Mouse (Mus musculus): ENCODE measurements around the gene Mymk. TPM values are rescaled to one million over a fixed set of nuclear protein-coding genes. Genes with fewer than 3 reads are reported as not detected.

Gene Mymk
- polyA plus RNA-seq (2016; fragmentation: Nextera tagmentation; extraction: Ambion mirVana) = 0.17 and 0.18 TPM in 2 replicates

- peaks cover 29% of the 10 kb centered on the region for H3K4me1 ChIP-seq (replicated peaks)
These were observed at the start of gene Mymk for GRCm38 (mm10) chr2:27071978-27072377. Gene Mymk, minus strand, starts transcription at chr2:27072179.

DNA sequence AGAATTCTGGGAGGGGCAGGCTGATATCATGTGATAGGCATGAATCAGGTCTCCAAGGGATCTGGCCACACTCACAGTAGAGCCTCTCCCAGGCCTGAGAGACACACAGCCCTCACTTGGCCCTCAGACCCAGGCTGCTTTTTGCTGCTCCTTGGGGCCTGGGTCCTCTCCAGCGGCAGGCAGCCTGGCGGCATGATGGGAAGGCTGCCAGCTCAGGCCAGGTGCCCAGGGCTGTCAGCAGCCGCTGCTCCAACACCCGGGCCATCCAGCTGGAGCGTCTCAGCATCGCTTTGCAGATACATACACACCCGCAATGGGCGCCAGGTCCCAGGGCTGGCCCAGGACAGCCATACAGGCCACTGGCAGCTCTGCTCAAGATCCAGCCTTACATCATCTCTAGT is 48.3 kb upstream of the Mymk start:
- Histone ChIP-seq H3K27me3 (replicated peaks) (0 out of 2 replicates have a peak, but pooled peaks cover 5% of the 10 kb centered on the region), H3K9ac (no peak overlapping the region), H3K4me3 (no peak overlapping the region), H3K4me2 (no peak overlapping the region), H3K4me1 (replicated peaks) (peaks cover 48% of the 10 kb centered on the region), H3K27ac (ENCODE audit: poor library complexity, severe bottlenecking) (peak overlapping the region; percentile 28; the same call in 1 of the 2 replicates), H3K9me3 (replicated peaks) (no peaks in the 10 kb centered on the region), H3K36me3 (no peaks in the 10 kb centered on the region)
- peak; percentile 59; the same call in 1 of the 2 replicates for ATAC-seq (ENCODE audit: insufficient number of reproducible peaks, low FRiP score)
- 38% methylated on average over 8 of the region's 8 CpGs for WGBS

More at GRCm38 (mm10) chr2:27071978-27072377, at the start of gene Mymk:
- no peaks in the 10 kb centered on the region for H3K36me3 ChIP-seq
- no peak within 1 kb of the TSS for H3K4me2 ChIP-seq
- 0 out of 2 replicates have a peak within 1 kb of the TSS, but pooled peaks have one; percentile 11 for H3K27ac ChIP-seq (ENCODE audit: poor library complexity, severe bottlenecking)
- H3K9ac ChIP-seq = no peak within 1 kb of the TSS
- H3K27me3 ChIP-seq (replicated peaks) = peaks cover 19% of the 10 kb centered on the region
- no peak within 1 kb of the TSS for H3K4me3 ChIP-seq
- H3K9me3 ChIP-seq (replicated peaks) = no peaks in the 10 kb centered on the region
- ATAC-seq (ENCODE audit: insufficient number of reproducible peaks, low FRiP score) = no peak
- WGBS = 78% methylated on average over 2 of the region's 2 CpGs

DNA sequence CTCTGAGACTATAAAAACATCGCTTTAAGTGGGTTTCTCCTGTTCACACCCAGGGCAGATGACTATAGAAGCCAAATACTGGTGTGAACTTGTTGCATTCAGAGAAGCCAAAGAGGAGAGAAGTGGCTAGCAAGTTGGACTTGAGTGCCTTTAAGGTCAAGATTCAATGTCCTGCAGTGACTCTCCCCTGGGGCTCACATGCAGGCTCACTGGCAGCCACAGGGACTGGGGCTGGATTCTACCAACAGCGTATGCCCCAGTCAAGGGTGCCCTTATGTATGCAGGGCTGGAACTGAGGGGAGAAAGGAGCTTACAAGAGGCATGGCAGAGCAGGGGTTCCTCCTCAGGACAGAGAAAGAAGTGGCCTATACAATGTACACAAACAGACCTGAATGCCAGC is 47.8 kb upstream of the Mymk start:
- WGBS = 74% methylated on average over 2 of the region's 2 CpGs
- Histone ChIP-seq H3K4me3 (no peak overlapping the region), H3K36me3 (no peaks in the 10 kb centered on the region), H3K27ac (ENCODE audit: poor library complexity, severe bottlenecking) (0 out of 2 replicates have a peak overlapping the region, but pooled peaks have one; percentile 28), H3K9ac (no peak overlapping the region), H3K4me1 (replicated peaks) (peaks cover 48% of the 10 kb centered on the region), H3K9me3 (replicated peaks) (no peaks in the 10 kb centered on the region), H3K4me2 (no peak overlapping the region), H3K27me3 (replicated peaks) (0 out of 2 replicates have a peak, but pooled peaks cover 5% of the 10 kb centered on the region)
- ATAC-seq (ENCODE audit: insufficient number of reproducible peaks, low FRiP score) = no peak

- H3K9ac ChIP-seq = no peak overlapping the region
- no peak overlapping the region for H3K4me3 ChIP-seq
- 42% methylated on average over 4 of the region's 4 CpGs for WGBS
- no peaks in the 10 kb centered on the region for H3K36me3 ChIP-seq
- H3K27ac ChIP-seq (ENCODE audit: poor library complexity, severe bottlenecking) = no peak overlapping the region; the same call in 1 of the 2 replicates
- 0 out of 2 replicates have a peak, but pooled peaks cover 5% of the 10 kb centered on the region for H3K27me3 ChIP-seq (replicated peaks)
- H3K9me3 ChIP-seq (replicated peaks) = no peaks in the 10 kb centered on the region
- H3K4me1 ChIP-seq (replicated peaks) = peaks cover 48% of the 10 kb centered on the region
- no peak for ATAC-seq (ENCODE audit: insufficient number of reproducible peaks, low FRiP score)
- H3K4me2 ChIP-seq = no peak overlapping the region
These were observed 46.5 kb upstream of the Mymk start for GRCm38 (mm10) chr2:27118452-27118851.

- Histone ChIP-seq H3K27me3 (replicated peaks) (peaks cover 9% of the 10 kb centered on the region; the same call in 1 of the 2 replicates), H3K9me3 (replicated peaks) (no peaks in the 10 kb centered on the region), H3K9ac (no peak overlapping the region), H3K36me3 (0 out of 2 replicates have a peak, but pooled peaks cover 7% of the 10 kb centered on the region), H3K4me2 (no peak overlapping the region), H3K27ac (ENCODE audit: poor library complexity, severe bottlenecking) (no peak overlapping the region), H3K4me3 (no peak overlapping the region), H3K4me1 (replicated peaks) (peaks cover 11% of the 10 kb centered on the region)
- WGBS = 88% methylated on average over 10 of the region's 10 CpGs
- ATAC-seq (ENCODE audit: insufficient number of reproducible peaks, low FRiP score) = no peak
These were observed 42.2 kb upstream of the Mymk start for GRCm38 (mm10) chr2:27114169-27114568.

GRCm38 (mm10) chr2:27112585-27112984 is 40.6 kb upstream of the Mymk start:
- Histone ChIP-seq H3K36me3 (peaks cover 17% of the 10 kb centered on the region), H3K4me3 (no peak overlapping the region), H3K9ac (no peak overlapping the region), H3K27me3 (replicated peaks) (peaks cover 17% of the 10 kb centered on the region; the same call in 1 of the 2 replicates), H3K9me3 (replicated peaks) (no peaks in the 10 kb centered on the region), H3K27ac (ENCODE audit: poor library complexity, severe bottlenecking) (no peak overlapping the region), H3K4me2 (no peak overlapping the region), H3K4me1 (replicated peaks) (no peaks in the 10 kb centered on the region)
- 72% methylated on average over 20 of the region's 20 CpGs for WGBS
- ATAC-seq (ENCODE audit: insufficient number of reproducible peaks, low FRiP score) = no peak

GRCm38 (mm10) chr2:27109052-27109451 is 37.1 kb upstream of the Mymk start:
- peaks cover 8% of the 10 kb centered on the region for H3K4me1 ChIP-seq (replicated peaks)
- H3K27me3 ChIP-seq (replicated peaks) = peaks cover 34% of the 10 kb centered on the region
- no peak overlapping the region for H3K27ac ChIP-seq (ENCODE audit: poor library complexity, severe bottlenecking)
- H3K4me3 ChIP-seq = no peak overlapping the region
- no peak for ATAC-seq (ENCODE audit: insufficient number of reproducible peaks, low FRiP score)
- H3K36me3 ChIP-seq = peaks cover 17% of the 10 kb centered on the region
- no peak overlapping the region for H3K9ac ChIP-seq
- no peak overlapping the region for H3K4me2 ChIP-seq
- WGBS = 85% methylated on average over 5 of the region's 5 CpGs
- no peaks in the 10 kb centered on the region for H3K9me3 ChIP-seq (replicated peaks)

GRCm38 (mm10) chr2:27108144-27108543 is 36.2 kb upstream of the Mymk start:
- no peak for ATAC-seq (ENCODE audit: insufficient number of reproducible peaks, low FRiP score)
- Histone ChIP-seq H3K36me3 (peaks cover 17% of the 10 kb centered on the region), H3K4me1 (replicated peaks) (peaks cover 15% of the 10 kb centered on the region), H3K9ac (no peak overlapping the region), H3K27me3 (replicated peaks) (peaks cover 34% of the 10 kb centered on the region), H3K9me3 (replicated peaks) (no peaks in the 10 kb centered on the region), H3K4me3 (no peak overlapping the region), H3K4me2 (no peak overlapping the region), H3K27ac (ENCODE audit: poor library complexity, severe bottlenecking) (no peak overlapping the region)
- WGBS = 68% methylated on average over 2 of the region's 2 CpGs

GRCm38 (mm10) chr2:27106816-27107215 is 34.8 kb upstream of the Mymk start:
- WGBS = 70% methylated on average over 3 of the region's 3 CpGs
- Histone ChIP-seq H3K9ac (no peak overlapping the region), H3K4me1 (replicated peaks) (peaks cover 15% of the 10 kb centered on the region), H3K36me3 (peaks cover 24% of the 10 kb centered on the region), H3K4me2 (no peak overlapping the region), H3K9me3 (replicated peaks) (no peaks in the 10 kb centered on the region), H3K27ac (ENCODE audit: poor library complexity, severe bottlenecking) (no peak overlapping the region), H3K4me3 (no peak overlapping the region), H3K27me3 (replicated peaks) (peaks cover 31% of the 10 kb centered on the region)
- ATAC-seq (ENCODE audit: insufficient number of reproducible peaks, low FRiP score) = no peak

DNA sequence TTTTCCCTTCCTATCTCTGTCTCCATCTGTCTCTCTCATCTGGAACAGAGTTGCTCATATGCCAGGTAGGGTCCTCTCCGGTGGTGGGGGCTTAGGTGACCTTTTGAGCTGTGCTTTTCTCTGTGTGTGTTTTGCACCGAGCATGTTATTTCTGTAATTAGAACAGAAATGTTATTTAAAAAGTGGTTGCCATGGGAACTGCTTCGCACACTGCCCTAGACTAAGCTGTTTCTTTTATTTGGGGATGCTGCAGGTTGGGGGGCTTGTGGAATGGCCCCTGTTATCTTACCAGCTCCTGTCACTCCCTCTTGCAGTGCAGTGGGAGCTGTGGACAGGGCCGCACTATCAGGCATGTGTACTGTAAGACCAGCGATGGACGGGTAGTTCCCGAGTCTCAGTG is 31.6 kb upstream of the Mymk start:
- Histone ChIP-seq H3K4me2 (no peak overlapping the region), H3K4me3 (no peak overlapping the region), H3K9me3 (replicated peaks) (no peaks in the 10 kb centered on the region), H3K36me3 (peaks cover 11% of the 10 kb centered on the region), H3K27ac (ENCODE audit: poor library complexity, severe bottlenecking) (no peak overlapping the region), H3K27me3 (replicated peaks) (peaks cover 24% of the 10 kb centered on the region), H3K9ac (peak overlapping the region; percentile 11; the same call in 1 of the 2 replicates), H3K4me1 (replicated peaks) (peaks cover 23% of the 10 kb centered on the region)
- no peak for ATAC-seq (ENCODE audit: insufficient number of reproducible peaks, low FRiP score)
- 47% methylated on average over 7 of the region's 7 CpGs for WGBS

DNA sequence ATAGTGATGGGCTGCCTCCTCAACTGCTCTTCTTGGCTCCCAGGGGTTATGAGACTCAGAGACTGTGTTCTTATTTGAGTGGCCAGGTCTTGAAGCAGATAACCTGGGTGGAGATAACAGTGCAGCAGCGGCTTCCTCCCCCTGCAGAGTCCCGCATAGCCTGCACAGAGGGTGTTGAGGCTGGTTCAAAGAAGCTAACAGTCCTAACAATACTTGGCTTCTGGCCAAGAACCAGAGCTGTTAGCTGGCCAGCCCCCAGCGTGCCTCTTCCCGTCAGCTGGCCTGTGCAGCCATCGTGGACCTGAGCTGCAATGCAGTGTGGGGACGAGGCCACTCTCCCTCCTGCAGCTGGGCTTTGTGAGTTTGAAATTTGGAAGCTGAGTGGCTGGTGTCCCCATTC is 25.8 kb upstream of the Mymk start:
- H3K4me3 ChIP-seq = no peak overlapping the region
- peaks cover 42% of the 10 kb centered on the region for H3K4me1 ChIP-seq (replicated peaks)
- 3% methylated on average over 6 of the region's 6 CpGs for WGBS
- peak; percentile 82 for ATAC-seq (ENCODE audit: insufficient number of reproducible peaks, low FRiP score)
- H3K27ac ChIP-seq (ENCODE audit: poor library complexity, severe bottlenecking) = peak overlapping the region; percentile 74
- no peak overlapping the region for H3K9ac ChIP-seq
- H3K9me3 ChIP-seq (replicated peaks) = no peaks in the 10 kb centered on the region
- H3K27me3 ChIP-seq (replicated peaks) = no peaks in the 10 kb centered on the region
- H3K36me3 ChIP-seq = peaks cover 3% of the 10 kb centered on the region; the same call in 1 of the 2 replicates
- no peak overlapping the region for H3K4me2 ChIP-seq

DNA sequence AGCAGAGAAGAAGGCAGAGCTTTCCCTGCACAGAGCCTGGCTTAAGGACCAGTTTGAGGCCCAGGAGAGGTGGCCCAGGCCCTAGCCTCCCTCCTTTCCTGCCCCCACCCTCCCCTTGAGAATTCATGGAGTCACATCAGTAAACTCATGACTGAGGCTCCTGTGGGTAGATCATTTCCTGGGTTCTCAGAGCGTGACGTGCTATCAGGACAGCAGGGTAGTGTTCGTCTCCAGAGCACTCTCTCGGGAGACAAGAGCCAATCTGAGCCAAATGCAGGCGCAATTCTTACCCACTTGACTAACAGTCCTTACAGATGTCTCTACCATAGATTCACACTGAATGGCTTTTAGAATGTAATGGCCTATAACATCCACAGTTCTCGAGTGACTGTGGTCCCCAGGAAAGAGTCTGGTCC is 25.3 kb upstream of the Mymk start:
- Histone ChIP-seq H3K9me3 (replicated peaks) (no peaks in the 10 kb centered on the region), H3K27me3 (replicated peaks) (no peaks in the 10 kb centered on the region), H3K4me2 (no peak overlapping the region), H3K4me3 (no peak overlapping the region), H3K9ac (no peak overlapping the region), H3K4me1 (replicated peaks) (peaks cover 42% of the 10 kb centered on the region), H3K36me3 (no peaks in the 10 kb centered on the region), H3K27ac (ENCODE audit: poor library complexity, severe bottlenecking) (peak overlapping the region; percentile 74)
- no peak for ATAC-seq (ENCODE audit: insufficient number of reproducible peaks, low FRiP score)
- 17% methylated on average over 6 of the region's 6 CpGs for WGBS

All from heart, embryonic 12.5 days (tissue).